Mouse (Mus musculus): ENCODE data around the gene Pfkm. TPM values are rescaled to one million over a fixed set of nuclear protein-coding genes. Genes with fewer than 3 reads are reported as not detected.
A peak's percentile ranks its signal among the peaks of the same experiment; 100 is the strongest.

The Pfkm gene
- polyA plus RNA-seq (2014; fragmentation: Nextera tagmentation; extraction: Ambion mirVana) = 23.4 and 34.2 TPM in 2 replicates

DNA sequence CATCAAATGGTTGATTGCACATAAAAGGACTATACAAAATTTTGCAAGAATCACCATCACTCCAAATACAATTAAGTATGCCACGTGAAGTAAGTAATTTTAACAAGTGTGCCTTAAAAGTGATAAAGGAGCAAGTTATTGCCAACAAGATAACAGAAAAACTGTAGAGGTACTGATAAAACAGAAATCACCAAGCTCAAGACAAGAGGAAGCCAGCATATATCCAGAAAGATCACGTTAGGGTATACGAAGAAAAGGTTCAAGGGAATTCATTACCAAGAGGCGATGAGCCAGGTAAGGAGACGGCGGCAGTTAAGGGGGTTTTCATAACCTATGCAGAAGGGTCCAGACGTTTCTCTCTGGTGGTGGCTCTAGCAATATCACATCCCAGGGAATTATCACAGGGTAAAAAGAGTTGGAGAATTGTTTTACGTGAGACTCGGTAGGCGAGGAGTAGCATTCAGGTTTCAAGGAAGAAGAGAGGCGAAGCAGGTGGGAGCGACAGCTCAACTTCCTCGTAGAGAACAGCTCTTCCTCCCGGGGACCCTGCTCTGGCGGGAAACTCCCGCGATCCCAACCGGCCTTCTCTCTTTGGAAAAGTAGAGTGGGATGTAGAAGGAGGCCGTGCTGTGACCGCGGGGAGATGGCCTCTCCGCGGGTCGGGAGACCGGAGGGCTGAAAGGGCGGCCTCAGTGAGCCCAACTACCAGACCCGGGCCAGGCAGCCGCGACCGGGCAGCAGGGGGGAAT, at the start of gene Pfkm:
Gene Pfkm (plus strand): TSS at position 218 of the 749 bp plus-strand sequence.
- Histone ChIP-seq H3K36me3 (ENCODE audit: control insufficient read depth, insufficient read depth, low read length) (peaks cover 5% of the 10 kb centered on the region; the same call in 1 of the 2 replicates), H3K9me3 (ENCODE audit: control insufficient read depth, low read length) (no peaks in the 10 kb centered on the region), H3K4me3 (ENCODE audit: low read length) (peak within 1 kb of the TSS; percentile 90), H3K4me1 (ENCODE audit: control insufficient read depth, insufficient read depth, low read length) (peaks cover 11% of the 10 kb centered on the region; the same call in 1 of the 2 replicates), H3K27ac (ENCODE audit: low read depth, low read length) (peak within 1 kb of the TSS; percentile 98), H3K27me3 (ENCODE audit: control insufficient read depth, insufficient read depth, low read length) (no peaks in the 10 kb centered on the region), H3K4me2 (replicated peaks; ENCODE audit: low read depth, low read length) (peak within 1 kb of the TSS; percentile 83), H3K9ac (ENCODE audit: low read depth, low read length) (peak within 1 kb of the TSS; percentile 94)
- ATAC-seq (ENCODE audit: low FRiP score, low TSS enrichment) = peak; percentile 30; the same call in 1 of the 2 replicates
- WGBS = under 1% methylated on average over 29 of the region's 30 CpGs

DNA sequence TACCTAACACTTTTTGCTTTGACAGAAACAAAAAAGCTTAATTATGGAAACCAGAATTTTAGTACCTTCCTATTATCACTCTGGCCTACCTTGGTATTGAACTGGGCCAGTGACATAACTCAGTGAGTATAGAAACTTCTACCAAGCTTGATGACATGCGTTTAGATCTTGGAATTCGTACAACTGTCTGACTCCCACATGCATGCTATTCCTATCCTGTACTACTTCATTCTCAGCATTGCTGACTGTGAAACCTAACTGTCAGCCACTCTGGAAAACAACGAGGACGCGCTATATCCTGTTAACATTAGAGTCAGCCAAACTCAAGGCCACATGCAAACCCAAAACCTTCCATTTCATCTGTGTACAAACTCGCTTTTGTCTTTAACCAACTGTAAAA, 48.4 kb upstream of the Pfkm start:
- Histone ChIP-seq H3K27ac (ENCODE audit: low read depth, low read length) (no peak overlapping the region), H3K4me2 (replicated peaks; ENCODE audit: low read depth, low read length) (no peak overlapping the region), H3K9ac (ENCODE audit: low read depth, low read length) (no peak overlapping the region), H3K27me3 (ENCODE audit: control insufficient read depth, insufficient read depth, low read length) (no peaks in the 10 kb centered on the region), H3K9me3 (ENCODE audit: control insufficient read depth, low read length) (no peaks in the 10 kb centered on the region), H3K4me1 (ENCODE audit: control insufficient read depth, insufficient read depth, low read length) (no peaks in the 10 kb centered on the region), H3K4me3 (ENCODE audit: low read length) (no peak overlapping the region), H3K36me3 (ENCODE audit: control insufficient read depth, insufficient read depth, low read length) (peaks cover 94% of the 10 kb centered on the region)
- no peak for ATAC-seq (ENCODE audit: low FRiP score, low TSS enrichment)
- 91% methylated on average over 6 of the region's 6 CpGs for WGBS

DNA sequence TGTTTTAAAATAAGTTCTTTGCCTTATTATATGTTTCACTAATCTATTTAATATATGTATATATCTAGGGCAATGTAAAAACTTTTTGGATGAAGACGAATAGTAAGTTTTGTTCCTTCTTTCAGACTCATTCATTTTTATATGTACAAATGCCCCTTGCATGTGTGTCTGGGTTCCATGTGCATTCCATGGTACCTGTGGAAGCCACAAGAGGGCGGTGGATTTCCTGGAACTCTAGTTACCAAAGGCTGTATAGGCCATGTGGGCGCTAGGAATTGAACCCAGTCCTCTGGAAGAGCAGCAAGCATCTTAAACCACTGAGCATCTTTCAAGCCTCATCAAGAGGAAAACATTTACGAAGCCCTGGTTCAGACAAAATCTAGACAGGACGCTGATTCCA, 48.0 kb upstream of the Pfkm start:
- no peaks in the 10 kb centered on the region for H3K4me1 ChIP-seq (ENCODE audit: control insufficient read depth, insufficient read depth, low read length)
- H3K36me3 ChIP-seq (ENCODE audit: control insufficient read depth, insufficient read depth, low read length) = peaks cover 94% of the 10 kb centered on the region
- no peak overlapping the region for H3K27ac ChIP-seq (ENCODE audit: low read depth, low read length)
- no peaks in the 10 kb centered on the region for H3K9me3 ChIP-seq (ENCODE audit: control insufficient read depth, low read length)
- H3K4me2 ChIP-seq (replicated peaks; ENCODE audit: low read depth, low read length) = no peak overlapping the region
- H3K27me3 ChIP-seq (ENCODE audit: control insufficient read depth, insufficient read depth, low read length) = no peaks in the 10 kb centered on the region
- no peak for ATAC-seq (ENCODE audit: low FRiP score, low TSS enrichment)
- no peak overlapping the region for H3K9ac ChIP-seq (ENCODE audit: low read depth, low read length)
- WGBS = 95% methylated on average over 5 of the region's 5 CpGs
- no peak overlapping the region for H3K4me3 ChIP-seq (ENCODE audit: low read length)

DNA sequence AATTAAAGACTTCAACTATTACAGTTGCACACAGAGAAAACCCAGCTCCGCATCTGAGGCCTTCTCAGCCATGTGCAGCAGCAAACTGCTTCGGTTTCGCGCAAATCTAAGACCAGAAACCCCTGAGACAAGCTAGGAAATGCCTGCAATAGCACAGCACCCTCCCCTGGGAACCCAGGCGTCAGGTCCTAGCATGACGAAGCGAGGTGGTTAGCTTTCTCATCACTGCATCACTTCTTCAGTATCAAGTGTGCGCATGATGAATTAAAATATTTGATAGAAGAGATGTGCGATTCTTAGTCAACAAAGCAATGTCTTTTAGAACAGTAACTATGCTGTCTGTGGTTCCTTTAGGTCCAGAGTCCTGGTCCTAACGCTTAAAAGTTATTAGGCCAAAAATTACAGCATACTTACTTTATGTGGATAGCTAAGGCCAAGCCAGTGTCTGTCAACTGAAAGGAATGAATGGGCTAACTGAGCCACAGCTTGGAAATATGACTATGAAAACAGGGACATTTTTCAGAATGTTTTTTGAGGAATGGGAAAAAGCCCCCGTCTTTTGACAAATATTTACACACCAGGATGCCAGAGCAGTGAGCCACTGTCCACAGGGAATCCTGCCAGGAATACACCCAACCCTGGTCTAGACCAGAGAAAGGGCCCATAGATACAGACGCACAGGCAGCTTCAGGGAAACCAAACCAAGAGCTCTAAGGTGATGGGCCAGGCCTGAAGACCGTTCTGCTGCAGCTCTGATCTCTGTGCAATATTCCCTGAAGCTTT, 43.3 kb upstream of the Pfkm start:
- H3K4me3 ChIP-seq (ENCODE audit: low read length) = no peak overlapping the region
- H3K4me1 ChIP-seq (ENCODE audit: control insufficient read depth, insufficient read depth, low read length) = no peaks in the 10 kb centered on the region
- no peak for ATAC-seq (ENCODE audit: low FRiP score, low TSS enrichment)
- 92% methylated on average over 13 of the region's 13 CpGs for WGBS
- H3K4me2 ChIP-seq (replicated peaks; ENCODE audit: low read depth, low read length) = no peak overlapping the region
- H3K36me3 ChIP-seq (ENCODE audit: control insufficient read depth, insufficient read depth, low read length) = peaks cover 74% of the 10 kb centered on the region
- no peak overlapping the region for H3K9ac ChIP-seq (ENCODE audit: low read depth, low read length)
- H3K9me3 ChIP-seq (ENCODE audit: control insufficient read depth, low read length) = no peaks in the 10 kb centered on the region
- H3K27me3 ChIP-seq (ENCODE audit: control insufficient read depth, insufficient read depth, low read length) = no peaks in the 10 kb centered on the region
- H3K27ac ChIP-seq (ENCODE audit: low read depth, low read length) = no peak overlapping the region

DNA sequence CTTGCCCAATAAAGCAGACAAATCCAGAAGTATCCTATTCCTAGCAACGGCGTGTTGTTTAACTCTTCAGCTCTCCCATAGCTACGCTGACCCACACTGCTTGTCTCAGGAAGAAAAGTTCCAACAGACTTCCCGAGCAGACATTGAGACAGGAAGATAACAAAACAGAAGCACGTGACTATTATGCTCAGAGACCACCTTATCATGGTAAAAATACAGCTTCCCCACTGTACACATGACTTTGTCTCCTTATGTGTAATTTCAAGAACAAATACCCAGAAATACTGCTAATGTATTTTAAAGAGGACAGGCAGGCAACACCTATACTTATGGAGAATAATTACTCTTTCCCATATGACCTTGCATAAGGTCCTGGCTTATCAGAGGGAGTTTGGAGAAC, 40.7 kb upstream of the Pfkm start:
- H3K36me3 ChIP-seq (ENCODE audit: control insufficient read depth, insufficient read depth, low read length) = peaks cover 65% of the 10 kb centered on the region
- ATAC-seq (ENCODE audit: low FRiP score, low TSS enrichment) = no peak
- no peaks in the 10 kb centered on the region for H3K27me3 ChIP-seq (ENCODE audit: control insufficient read depth, insufficient read depth, low read length)
- no peak overlapping the region for H3K4me3 ChIP-seq (ENCODE audit: low read length)
- no peaks in the 10 kb centered on the region for H3K4me1 ChIP-seq (ENCODE audit: control insufficient read depth, insufficient read depth, low read length)
- H3K4me2 ChIP-seq (replicated peaks; ENCODE audit: low read depth, low read length) = no peak overlapping the region
- 86% methylated on average over 5 of the region's 5 CpGs for WGBS
- H3K27ac ChIP-seq (ENCODE audit: low read depth, low read length) = no peak overlapping the region
- H3K9me3 ChIP-seq (ENCODE audit: control insufficient read depth, low read length) = no peaks in the 10 kb centered on the region
- H3K9ac ChIP-seq (ENCODE audit: low read depth, low read length) = no peak overlapping the region

DNA sequence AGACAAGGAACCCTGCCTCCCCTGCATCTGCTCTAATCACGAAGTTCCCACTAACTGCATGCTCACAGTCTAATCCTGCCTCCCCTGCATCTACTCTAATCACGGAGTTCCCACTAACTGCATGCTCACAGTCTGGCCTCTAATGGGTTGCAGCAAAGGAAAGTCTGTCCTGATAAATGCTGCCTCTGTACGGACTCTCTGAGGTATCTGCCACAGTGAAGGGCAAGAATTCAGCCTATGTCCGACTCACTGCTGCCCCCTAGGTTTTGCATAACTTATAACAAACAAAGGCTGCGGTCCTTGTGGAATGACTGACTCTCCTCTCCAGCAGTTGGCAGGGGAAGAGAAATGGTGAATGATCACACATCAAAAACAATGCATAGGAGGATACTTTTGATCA, 37.1 kb upstream of the Pfkm start:
- ATAC-seq (ENCODE audit: low FRiP score, low TSS enrichment) = no peak

DNA sequence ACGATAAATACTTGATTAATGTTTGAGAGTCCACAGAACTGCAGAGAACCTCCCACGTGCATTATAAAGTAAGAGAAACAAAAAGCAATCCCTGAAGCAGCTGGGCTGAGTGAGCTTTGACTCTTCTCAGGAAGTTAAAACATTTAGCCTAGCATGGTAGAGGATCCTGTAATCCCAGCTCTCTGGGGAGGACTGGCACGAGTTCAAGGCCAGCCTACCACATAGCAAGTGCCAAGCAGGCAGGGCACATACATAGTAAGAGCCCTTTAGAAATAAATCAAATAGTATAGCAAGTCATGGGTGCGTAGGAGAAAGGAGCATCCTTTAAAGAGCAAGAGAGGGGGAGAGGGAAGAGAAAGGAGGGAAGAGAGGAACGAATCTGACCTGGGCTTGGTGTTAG, 26.5 kb upstream of the Pfkm start:
- H3K9ac ChIP-seq (ENCODE audit: low read depth, low read length) = no peak overlapping the region
- H3K4me2 ChIP-seq (replicated peaks; ENCODE audit: low read depth, low read length) = no peak overlapping the region
- H3K36me3 ChIP-seq (ENCODE audit: control insufficient read depth, insufficient read depth, low read length) = peaks cover 80% of the 10 kb centered on the region
- WGBS = 88% methylated on average over 5 of the region's 5 CpGs
- H3K27me3 ChIP-seq (ENCODE audit: control insufficient read depth, insufficient read depth, low read length) = no peaks in the 10 kb centered on the region
- H3K27ac ChIP-seq (ENCODE audit: low read depth, low read length) = no peak overlapping the region
- no peak for ATAC-seq (ENCODE audit: low FRiP score, low TSS enrichment)
- H3K9me3 ChIP-seq (ENCODE audit: control insufficient read depth, low read length) = no peaks in the 10 kb centered on the region
- H3K4me1 ChIP-seq (ENCODE audit: control insufficient read depth, insufficient read depth, low read length) = no peaks in the 10 kb centered on the region
- H3K4me3 ChIP-seq (ENCODE audit: low read length) = no peak overlapping the region

More for the DNA sequence above, 37.1 kb upstream of the Pfkm start:
- no peaks in the 10 kb centered on the region for H3K27me3 ChIP-seq (ENCODE audit: control insufficient read depth, insufficient read depth, low read length)
- H3K4me1 ChIP-seq (ENCODE audit: control insufficient read depth, insufficient read depth, low read length) = no peaks in the 10 kb centered on the region
- 40% methylated on average over 5 of the region's 5 CpGs for WGBS
- no peak overlapping the region for H3K4me2 ChIP-seq (replicated peaks; ENCODE audit: low read depth, low read length)
- no peaks in the 10 kb centered on the region for H3K9me3 ChIP-seq (ENCODE audit: control insufficient read depth, low read length)
- H3K27ac ChIP-seq (ENCODE audit: low read depth, low read length) = no peak overlapping the region
- peaks cover 63% of the 10 kb centered on the region for H3K36me3 ChIP-seq (ENCODE audit: control insufficient read depth, insufficient read depth, low read length)
- no peak overlapping the region for H3K9ac ChIP-seq (ENCODE audit: low read depth, low read length)
- H3K4me3 ChIP-seq (ENCODE audit: low read length) = no peak overlapping the region

DNA sequence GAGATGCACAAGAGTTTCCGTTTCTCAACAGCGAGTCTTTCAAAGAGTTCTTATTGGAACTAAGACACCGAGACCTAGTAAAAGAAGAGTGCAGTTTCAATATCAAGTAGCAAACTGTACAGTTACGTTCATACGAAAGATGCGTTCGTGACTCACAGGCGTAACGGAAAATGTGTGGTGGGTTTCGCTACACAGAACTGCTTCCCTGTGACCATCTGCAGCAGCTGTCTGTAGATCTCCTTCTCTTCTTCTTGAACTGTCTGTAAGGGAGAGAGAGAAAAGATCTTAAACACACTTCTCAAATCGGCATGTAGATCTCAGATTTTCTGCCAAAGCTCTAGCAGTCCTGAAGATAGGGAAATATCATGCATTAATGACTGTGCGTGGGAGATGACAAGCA, 25.8 kb upstream of the Pfkm start:
- H3K27me3 ChIP-seq (ENCODE audit: control insufficient read depth, insufficient read depth, low read length) = no peaks in the 10 kb centered on the region
- H3K27ac ChIP-seq (ENCODE audit: low read depth, low read length) = no peak overlapping the region
- no peak overlapping the region for H3K9ac ChIP-seq (ENCODE audit: low read depth, low read length)
- no peak for ATAC-seq (ENCODE audit: low FRiP score, low TSS enrichment)
- no peaks in the 10 kb centered on the region for H3K4me1 ChIP-seq (ENCODE audit: control insufficient read depth, insufficient read depth, low read length)
- H3K36me3 ChIP-seq (ENCODE audit: control insufficient read depth, insufficient read depth, low read length) = peaks cover 77% of the 10 kb centered on the region
- H3K4me2 ChIP-seq (replicated peaks; ENCODE audit: low read depth, low read length) = no peak overlapping the region
- WGBS = 96% methylated on average over 12 of the region's 12 CpGs
- H3K4me3 ChIP-seq (ENCODE audit: low read length) = no peak overlapping the region
- no peaks in the 10 kb centered on the region for H3K9me3 ChIP-seq (ENCODE audit: control insufficient read depth, low read length)

DNA sequence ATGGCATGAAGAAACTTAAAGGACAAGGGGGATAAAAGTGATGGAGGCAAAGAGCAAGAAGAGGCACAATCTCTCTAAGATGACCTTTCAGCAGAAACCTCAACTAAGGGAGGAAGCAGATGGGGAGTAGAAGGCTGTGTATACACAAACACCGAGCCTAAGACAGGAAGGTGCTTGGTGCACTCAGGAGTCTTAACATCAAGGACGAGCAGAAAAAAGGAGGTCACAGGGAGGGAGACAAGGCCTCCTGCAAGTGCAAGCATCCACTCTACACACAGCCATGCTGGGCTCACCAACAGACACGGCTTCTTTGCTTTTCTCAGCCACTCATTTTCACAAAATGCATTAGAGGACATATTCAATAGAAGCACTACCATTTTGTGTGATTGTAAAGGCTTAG, 24.9 kb upstream of the Pfkm start:
- Histone ChIP-seq H3K4me1 (ENCODE audit: control insufficient read depth, insufficient read depth, low read length) (no peaks in the 10 kb centered on the region), H3K9me3 (ENCODE audit: control insufficient read depth, low read length) (no peaks in the 10 kb centered on the region), H3K36me3 (ENCODE audit: control insufficient read depth, insufficient read depth, low read length) (peaks cover 79% of the 10 kb centered on the region), H3K4me3 (ENCODE audit: low read length) (no peak overlapping the region), H3K27ac (ENCODE audit: low read depth, low read length) (no peak overlapping the region), H3K9ac (ENCODE audit: low read depth, low read length) (no peak overlapping the region), H3K27me3 (ENCODE audit: control insufficient read depth, insufficient read depth, low read length) (no peaks in the 10 kb centered on the region), H3K4me2 (replicated peaks; ENCODE audit: low read depth, low read length) (no peak overlapping the region)
- WGBS = 64% methylated on average over 3 of the region's 3 CpGs
- no peak for ATAC-seq (ENCODE audit: low FRiP score, low TSS enrichment)
